Mouse (Mus musculus) cerebellum, adult 9-11 months (tissue): ENCODE results near the gene Hcn2.

ENCODE experiments used
- DNase-seq: peaks from one replicate; pipeline ENCODE4 v3.0.0; 2022

Gene Hcn2

GRCm38 (mm10) chr10:79778006-79778405 is 61.6 kb downstream of the Hcn2 start:
- DNase-seq, result peak; percentile 72

DNA sequence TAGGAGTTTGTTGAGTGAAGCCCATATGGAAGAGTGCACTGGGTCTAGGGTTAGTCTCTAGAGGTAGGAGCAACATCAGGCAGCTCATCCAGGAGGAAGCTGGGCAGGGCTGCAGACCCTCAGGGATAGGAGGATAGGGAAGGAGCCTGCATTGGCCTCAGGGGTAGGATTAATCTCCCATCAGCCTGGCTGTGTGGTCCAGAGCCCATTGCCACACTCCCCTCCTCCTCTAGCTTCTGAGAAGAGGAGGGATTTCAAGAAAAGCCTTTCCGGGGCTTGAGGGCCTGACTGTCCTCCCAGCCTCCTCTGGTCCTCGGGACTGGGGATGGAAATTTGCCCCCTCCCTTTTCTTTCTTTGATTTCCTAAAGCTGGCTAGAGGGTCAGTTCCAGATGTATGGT is 62.8 kb downstream of the Hcn2 start:
- no peak for DNase-seq

- DNase-seq, result peak; percentile 99
Measured at GRCm38 (mm10) chr10:79779784-79780663, 63.6 kb downstream of the Hcn2 start.

- DNase-seq, result no peak
Measured at GRCm38 (mm10) chr10:79780664-79781015, 64.2 kb downstream of the Hcn2 start.

DNA sequence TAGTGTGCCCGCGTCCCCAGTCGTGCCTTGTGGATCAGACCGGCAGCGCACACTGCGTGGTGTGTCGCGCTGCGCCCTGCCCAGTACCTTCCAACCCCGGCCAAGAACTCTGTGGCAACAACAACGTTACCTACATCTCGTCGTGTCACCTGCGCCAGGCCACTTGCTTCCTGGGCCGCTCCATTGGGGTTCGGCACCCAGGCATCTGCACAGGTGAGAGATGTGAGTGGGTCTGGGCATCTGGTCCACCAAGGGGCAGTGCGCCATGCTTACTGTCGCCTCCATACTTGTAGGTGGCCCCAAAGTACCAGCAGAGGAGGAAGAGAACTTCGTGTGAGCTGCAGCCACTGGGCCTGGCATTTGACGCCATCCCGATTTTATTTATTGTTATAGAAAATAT is 64.7 kb downstream of the Hcn2 start:
- no peak for DNase-seq

- DNase-seq, result no peak
Measured at GRCm38 (mm10) chr10:79781956-79782355, 65.5 kb downstream of the Hcn2 start.

DNA sequence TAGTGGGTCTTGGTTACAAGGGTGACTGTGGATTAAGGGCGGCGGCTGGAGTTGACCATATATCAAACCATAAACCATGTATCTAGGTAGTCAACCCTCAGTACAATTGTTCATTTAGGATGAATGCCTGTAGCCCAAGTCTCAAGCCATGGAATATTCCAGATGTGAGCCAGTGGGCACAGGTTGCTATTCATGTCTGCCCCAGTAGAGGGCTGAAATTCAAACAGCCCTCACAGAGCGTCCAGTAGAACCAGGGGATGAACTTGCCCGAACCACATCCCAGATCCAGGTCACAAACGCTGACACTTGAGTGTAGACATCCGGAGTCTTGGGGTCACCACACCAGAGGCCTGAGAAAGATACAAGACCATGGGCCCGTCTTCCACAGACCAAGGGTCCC is 66.6 kb downstream of the Hcn2 start:
- DNase-seq, result no peak

GRCm38 (mm10) chr10:79783920-79784800 is 67.7 kb downstream of the Hcn2 start:
- DNase-seq, result no peak
